Mouse (Mus musculus): Measurements from ENCODE around the gene Map4k2. TPM values are rescaled to one million over a fixed set of nuclear protein-coding genes. Genes with fewer than 3 reads are reported as not detected.
A peak's percentile ranks its signal among the peaks of the same experiment; 100 is the strongest.

Map4k2 gene
- total RNA-seq, 2 experiments from 2014 or later = 18.4 to 21.4 TPM

DNA sequence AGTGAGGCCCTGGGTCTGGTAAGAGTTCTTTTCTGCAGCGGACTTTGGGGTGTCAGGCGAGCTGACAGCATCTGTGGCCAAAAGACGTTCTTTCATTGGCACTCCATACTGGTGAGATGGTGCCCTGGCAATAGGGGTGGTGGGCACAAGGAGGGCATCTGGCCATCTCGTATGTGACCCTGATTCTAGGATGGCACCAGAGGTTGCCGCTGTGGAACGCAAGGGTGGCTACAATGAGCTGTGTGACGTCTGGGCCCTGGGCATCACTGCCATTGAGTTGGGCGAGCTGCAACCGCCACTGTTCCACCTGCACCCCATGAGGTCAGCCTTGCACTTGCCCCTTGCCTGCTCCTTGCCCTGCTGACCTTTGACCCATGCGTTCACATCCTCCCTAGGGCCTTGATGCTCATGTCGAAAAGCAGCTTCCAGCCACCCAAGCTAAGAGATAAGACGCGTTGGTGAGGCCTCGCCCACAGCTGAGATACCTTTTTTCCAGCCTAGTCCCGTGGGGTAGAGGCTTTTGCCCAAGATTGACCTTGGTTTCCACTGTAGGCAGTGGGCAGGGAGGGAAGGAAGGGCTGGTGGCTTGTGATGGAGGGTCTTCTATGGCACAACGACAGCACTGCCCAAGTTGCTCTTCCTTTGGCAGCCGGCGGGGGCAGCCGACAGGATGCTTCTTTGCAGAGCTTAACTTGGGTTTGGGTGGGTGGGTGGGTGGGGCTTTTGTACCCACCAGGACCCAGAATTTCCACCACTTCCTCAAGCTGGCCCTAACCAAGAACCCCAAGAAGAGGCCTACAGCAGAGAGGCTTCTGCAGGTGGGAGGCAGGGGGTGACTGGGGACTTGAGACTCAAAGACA is 2.4 kb downstream of the Map4k2 start:
- DNase-seq (ENCODE audit: low spot score in 2 of 2) = peak in 1 of 2 experiments; percentile 7

DNA sequence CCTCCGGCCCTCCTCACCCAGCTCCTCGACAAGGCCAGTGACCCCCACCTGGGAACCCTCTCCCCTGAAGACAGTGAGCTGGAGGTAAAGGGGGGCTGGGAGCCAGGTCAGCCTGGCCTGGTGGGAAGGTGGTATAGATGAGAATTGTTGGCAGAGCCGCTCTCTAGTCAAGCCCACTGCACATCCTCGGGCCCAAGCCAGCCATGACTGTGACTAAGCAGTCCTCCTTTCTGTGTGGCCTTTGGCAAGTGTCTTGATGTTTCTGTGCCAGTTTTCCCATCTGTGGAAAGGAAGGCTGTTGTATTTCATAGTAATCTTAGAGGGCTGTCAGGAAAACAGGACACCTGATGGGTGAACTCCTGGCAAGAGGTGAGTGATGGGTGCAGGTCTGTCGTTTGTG is 3.1 kb downstream of the Map4k2 start:
- peak in 1 of 2 experiments; percentile 9 for DNase-seq (ENCODE audit: low spot score in 2 of 2)

DNA sequence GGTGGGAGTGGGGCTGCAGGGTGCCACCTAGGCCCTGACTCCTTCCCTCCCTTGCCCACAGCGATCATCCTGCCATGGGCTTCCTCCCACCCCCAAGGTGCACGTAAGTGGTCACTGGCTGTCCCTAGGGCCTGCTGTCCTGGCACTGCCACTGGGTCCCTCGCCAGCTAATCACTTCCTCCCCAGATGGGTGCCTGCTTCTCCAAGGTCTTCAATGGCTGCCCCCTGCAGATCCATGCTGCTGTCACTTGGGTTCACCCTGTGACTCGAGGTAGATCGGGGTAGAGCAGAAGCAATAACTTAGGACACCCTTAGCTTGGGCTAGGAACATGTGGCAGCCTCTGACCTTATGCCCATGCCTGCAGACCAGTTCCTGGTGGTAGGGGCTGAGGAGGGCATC is 5.1 kb downstream of the Map4k2 start:
- no peak for DNase-seq (ENCODE audit: low spot score in 2 of 2)

DNA sequence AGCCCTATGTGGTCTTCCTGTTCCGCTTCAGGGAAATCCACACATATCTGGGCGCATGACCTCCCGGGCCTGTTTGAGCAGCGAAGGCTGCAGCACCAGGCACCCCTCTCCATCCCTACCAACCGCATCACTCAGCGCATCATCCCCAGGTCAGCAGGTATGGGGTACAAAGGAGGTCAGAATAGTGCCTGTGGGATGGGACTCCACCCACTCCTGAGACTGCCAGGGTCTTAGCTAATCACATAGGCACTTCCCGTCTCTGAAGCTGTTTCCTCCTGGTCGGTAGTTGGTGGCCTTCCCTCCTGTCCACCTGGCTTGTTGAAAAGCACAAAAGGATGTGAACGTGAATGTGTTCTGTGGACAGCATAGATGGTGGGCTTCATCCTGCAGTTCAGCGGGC is 5.7 kb downstream of the Map4k2 start:
- no peak for DNase-seq (ENCODE audit: low spot score in 2 of 2)

DNA sequence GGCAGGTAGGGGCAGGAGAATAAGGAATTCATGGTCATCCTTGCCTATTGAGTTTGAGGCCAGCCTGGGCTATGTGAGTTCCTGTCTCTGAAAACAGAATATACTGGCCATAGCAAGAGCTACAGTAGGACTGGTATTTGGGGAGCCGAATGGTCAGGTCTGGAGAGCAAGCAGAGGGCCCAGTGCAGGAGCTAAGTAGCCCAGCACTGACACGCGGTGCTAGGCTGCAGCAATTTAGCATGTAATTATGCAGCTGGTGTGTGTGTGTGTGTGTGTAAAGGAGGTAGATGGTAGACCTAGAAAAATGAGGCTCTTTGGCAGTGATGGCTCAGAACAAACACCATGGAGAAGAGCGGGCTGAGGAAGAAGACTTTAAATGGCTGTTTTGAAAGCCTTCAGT is 6.7 kb downstream of the Map4k2 start:
- DNase-seq (ENCODE audit: low spot score in 2 of 2) = no peak

DNA sequence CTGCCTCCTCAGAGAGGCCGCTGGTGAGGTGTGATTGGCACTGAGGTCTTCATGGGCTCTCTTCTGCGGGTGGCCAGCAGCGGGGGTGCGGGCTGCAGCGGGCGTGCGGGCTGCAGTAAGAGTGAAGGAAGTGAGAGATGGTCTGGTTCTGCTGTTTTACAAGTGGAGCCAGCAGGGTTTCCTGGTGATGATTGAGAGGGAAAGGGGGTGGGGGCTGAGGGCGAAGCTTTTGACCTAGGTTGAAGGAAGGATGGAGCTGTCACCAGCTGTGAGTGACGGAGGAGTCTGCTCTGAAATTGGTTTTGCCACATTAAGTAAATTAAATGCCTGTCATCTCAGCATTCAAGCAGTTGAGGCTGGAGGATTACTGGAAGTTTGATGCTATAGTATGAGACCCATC is 7.8 kb downstream of the Map4k2 start:
- DNase-seq (ENCODE audit: low spot score in 2 of 2) = no peak

DNA sequence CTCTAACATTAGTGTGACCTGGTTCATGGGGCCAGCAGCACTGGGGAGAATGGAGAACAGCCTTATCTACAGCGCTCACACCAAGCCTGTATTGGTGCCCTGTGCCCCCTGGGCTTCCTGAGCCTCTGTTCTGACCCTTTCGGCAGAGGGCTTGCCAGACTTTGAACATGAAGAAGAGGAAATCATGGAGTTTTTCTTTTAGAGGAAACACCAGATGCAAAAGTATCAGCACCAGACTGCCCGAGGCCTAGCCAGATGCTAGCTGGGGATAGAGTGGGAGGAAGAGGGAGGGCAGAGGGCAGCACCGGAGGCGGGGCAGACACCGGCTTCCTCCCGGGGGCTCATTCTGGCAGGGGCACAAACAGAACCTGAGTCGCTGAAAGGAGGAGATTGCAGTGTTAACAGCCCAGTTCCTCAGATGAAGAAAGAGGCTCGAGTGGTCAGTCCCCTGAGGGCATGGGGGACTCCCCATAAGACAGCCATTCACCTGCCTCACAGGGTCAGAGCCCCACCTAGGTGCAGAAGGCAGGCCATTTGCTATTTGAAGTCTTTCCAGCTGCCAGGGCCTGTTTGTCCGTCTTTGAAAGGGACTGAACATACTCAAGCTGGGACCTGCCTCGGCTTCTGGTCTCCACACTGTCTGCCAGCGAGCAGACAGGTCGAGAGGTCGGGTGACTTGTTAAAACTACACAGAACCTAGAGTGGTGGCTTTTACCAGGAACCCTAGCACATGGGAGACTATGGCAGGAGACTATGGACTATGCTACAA is 8.5 kb downstream of the Map4k2 start:
- no peak for DNase-seq (ENCODE audit: low spot score in 2 of 2)

DNA sequence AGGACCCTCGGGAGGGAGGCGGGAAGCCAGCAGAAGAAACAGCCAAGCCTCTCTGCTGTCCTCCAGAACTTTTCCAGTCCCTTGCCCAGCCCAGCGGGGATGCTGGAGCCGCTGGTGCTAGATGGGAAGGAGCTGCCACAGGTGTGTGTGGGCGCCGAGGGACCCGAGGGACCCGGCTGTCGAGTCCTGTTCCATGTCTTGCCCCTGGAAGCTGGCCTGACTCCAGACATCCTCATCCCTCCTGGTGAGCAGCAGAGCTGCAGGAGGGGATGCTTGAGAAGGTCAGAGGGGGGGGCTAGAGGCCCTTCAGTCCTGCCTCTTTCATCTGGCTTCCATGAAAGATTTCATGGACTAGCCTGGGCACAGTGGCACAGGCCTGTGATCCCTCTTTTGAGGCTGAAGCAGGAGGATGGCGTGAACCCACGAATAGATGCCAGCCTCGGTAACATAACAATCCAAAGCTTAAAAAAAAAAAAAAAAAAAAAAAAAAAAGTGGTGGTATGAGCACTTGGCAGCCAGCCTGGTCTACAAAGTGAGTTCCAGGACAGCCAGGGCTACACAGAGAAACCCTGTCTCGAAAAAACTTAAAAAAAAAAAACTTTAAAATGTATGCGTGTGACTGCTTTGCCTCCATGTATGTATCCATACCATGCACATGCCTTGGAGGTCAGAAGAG is 10.6 kb downstream of the Map4k2 start:
- DNase-seq (ENCODE audit: low spot score in 2 of 2) = no peak

DNA sequence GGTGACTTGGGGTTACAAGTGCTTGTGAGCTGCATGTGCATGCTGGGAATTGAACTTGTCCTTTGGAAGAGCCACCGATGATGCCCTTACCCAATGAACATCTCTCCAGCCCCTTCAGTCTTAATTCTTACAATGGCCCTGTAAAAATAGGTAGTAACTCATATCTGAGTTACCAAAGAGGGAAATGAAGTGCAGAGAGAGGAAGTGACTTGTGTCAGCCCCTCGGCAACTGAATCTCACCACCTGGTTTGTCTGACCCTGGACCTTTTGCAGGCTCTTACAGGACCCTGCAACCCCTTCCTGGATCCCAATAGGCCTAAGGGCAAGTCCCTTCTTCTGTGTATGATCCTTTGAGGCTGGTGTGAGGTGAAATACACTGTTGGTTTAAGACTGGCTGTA is 11.2 kb downstream of the Map4k2 start:
- DNase-seq (ENCODE audit: low spot score in 2 of 2) = no peak

DNA sequence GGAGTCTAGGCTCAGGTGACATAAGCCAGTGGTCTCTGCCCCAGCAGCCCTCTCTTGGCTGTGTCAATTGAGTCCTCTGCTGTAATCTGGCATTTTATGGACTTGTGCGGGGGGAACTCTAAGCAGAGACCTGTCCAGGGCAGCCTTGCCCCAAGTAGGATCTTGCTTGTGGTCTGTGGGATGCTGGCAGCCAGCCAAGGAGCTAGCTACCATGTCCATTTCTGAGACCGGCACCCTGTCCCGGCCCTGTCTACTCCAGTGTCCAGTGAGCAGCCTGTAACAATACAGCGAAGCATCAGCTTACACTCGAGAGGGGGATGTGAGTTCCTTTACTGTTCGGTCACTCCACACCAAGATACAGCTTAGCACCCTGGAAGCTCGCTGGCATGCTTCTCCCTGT is 13.1 kb downstream of the Map4k2 start:
- no peak for DNase-seq (ENCODE audit: low spot score in 2 of 2)

DNA sequence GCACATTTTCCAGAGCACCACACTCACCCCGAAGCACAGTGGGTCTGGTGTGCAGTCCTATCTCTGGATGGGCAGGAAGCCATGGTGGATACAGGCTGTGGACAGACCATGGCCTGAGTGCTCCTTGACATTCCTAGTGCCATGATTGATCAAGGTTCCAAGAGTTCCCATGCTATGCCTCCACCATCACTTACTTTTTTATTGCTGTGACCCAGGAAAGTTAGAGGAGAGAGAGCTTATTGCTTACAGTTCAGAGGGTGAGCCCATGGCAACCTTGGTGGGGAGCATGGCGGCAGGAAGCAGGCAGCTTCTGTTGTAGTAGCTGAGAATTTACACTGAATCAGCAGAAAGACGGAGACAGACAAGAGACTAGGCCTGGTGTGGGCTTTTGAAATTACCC is 20.4 kb downstream of the Map4k2 start:
- DNase-seq (ENCODE audit: low spot score in 2 of 2) = no peak

DNA sequence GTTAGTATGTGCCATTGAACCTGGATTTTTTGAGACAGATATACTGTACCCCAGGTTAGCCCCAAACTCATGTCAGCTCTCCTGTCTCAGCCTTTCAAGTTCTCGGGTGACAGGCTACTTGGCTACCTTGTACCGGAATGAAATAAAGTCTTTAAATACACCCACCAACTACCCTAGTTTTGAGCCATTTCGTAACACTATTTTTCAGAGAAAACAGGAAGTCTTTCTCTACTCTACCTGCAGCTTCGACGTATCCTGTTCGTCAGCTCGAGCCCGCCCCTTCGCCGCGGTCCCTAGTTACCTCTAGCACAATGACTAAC is 22.1 kb downstream of the Map4k2 start:
- no peak for DNase-seq (ENCODE audit: low spot score in 2 of 2)

DNA sequence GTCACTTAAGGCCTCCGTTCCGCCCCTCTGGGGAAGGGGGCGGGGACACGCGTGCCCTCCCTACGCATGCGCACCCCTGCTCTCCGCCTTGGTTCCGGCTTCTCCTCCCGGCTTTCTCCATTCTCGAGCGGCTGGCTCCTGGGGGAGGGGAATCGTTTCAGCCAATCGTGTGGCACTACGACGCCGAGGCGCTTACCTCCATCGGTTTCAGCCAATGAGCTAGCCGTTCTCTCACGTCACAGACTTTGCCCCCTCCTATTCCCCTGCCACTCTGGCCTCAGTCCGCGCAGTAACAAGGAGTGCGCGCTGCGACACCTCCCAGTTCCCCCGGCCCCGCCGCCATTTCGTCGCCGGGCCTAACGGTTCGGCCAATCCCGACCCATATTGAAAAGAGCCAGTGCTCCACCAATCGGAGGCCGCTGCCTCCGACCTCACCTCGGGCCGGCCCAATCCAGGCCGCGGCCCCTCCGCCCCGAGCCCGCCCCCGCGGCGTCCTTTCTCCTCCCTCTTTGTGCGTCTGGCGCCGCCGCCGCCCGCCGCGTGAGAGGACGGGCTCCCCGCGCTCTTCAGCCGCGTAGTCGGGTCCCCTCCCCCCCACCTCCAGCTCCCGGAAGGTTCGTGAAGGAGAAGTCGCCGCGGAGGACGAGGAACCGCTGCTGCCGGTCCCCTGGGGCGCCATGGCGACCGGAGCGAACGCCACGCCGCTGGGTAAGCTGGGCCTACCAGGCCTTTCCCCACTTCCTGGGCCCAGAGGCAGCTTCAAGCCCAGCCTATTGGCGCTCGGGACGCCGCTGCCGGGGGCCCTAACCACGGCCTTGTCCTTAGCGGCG is 22.7 kb downstream of the Map4k2 start, which contains the start of gene Sf1:
TSS of gene Sf1 (plus strand) at position 280 of the 830 bp plus-strand sequence.
- peak; percentile 99 for DNase-seq (ENCODE audit: low spot score in 2 of 2)

DNA sequence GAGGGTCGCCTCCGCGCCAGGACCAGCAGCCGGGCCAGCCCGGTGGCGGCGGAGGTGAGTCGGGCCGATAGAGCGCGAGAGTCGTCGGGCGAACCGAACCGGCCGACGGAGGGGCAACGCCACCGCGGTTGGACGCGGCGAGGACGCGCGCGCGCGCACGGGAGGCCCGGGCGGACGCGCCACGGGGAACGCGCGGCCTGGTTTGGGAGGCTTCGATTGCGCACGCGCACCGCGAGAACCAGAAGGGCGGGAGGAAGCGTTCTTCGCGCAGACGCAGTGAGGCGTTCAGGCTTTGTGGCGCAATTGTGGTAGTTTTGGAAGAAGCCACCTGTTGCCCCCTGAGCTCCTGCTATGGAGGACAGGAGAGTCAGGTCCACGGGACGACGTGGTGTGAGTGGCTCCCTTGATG is 23.4 kb downstream of the Map4k2 start:
- DNase-seq (ENCODE audit: low spot score in 2 of 2) = peak; percentile 85 to 94

DNA sequence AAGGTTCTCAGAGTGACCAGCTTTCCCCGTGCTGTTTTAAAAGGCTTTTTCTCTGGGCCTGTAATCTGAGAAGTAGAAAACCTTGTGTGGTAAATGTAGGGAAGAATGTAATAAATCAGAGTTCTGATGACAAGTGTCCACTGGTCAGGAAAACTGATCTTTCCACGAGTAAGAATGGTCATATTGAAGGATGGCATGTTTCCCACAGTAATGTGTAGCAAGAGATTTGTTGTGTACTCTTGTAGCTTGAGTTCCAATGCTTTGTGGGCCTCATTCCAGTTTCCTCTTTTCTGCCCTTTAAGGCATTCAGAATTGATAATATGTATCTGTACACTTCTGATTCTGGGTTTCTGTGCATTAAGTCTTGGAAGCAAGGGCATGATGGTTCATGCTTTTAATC is 23.9 kb downstream of the Map4k2 start:
- DNase-seq (ENCODE audit: low spot score in 2 of 2) = no peak

DNA sequence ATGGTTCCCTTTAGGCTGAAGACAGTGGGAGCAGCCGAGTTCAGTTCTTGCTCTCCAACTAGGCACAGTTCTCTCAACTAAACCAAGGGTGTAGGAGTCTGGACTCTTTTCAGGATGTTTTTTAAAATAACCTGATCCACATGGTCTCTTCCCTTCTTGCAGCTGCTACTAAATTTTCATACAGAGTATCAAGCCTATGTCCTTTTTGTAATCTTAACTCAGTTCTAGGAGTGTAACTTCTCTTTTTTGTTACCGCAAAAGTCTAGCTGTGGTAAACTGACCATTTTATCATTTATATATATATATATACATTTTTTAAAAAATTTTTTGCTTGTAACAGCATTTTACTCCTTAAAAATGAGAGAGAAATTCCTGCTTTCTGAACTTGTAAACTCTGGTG is 29.2 kb downstream of the Map4k2 start:
- no peak for DNase-seq (ENCODE audit: low spot score in 2 of 2)

DNA sequence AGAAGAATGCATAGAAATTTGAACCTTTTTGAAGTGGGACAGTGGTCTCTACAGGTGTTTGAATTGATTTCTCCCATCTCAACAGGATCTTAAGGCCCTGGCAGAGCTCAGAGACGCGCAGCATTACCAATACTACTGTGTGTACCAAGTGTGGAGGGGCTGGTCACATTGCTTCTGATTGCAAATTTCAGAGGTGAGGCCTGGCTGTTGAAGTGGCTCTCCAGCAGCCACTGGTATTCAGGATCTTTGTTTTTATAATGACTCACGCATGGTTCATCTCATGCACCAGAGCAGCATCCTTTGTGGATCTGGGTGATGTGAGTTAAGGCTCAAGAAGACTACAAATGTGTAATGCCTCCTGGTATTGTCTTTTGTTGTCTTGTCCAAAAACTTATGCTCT is 31.5 kb downstream of the Map4k2 start:
- DNase-seq (ENCODE audit: low spot score in 2 of 2) = no peak

DNA sequence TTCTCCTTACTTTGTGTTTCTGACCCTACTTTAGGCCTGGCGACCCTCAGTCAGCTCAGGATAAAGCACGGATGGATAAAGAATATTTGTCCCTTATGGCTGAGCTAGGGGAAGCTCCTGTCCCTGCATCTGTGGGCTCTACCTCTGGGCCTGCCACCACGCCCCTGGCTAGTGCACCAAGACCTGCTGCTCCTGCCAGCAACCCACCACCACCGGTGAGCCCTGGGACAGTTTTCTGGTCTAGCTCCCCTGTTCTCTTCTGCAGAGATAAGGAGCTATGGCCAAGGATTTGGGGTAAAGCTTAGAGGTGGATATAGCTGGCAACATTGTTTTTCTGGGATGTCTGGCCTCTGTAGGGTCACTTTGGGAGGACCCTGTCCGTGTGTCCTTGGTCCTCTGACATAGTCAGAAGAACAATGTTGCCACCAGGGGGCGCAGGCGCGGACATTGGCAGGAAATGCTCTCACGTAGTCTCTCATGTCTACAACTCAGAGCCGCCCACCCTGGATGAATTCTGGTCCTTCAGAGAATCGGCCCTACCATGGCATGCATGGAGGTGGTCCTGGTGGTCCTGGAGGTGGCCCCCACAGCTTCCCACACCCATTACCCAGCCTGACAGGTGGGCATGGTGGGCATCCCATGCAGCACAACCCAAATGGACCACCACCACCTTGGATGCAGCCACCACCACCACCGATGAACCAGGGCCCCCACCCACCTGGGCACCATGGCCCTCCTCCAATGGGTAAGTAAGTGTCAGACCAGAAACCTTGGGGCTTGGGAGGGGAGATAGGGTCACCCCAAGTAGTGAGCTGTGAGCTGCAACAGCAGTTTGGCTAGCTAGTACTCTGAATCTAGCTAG is 32.8 kb downstream of the Map4k2 start:
- DNase-seq (ENCODE audit: low spot score in 2 of 2) = peak; percentile 84 to 90

DNA sequence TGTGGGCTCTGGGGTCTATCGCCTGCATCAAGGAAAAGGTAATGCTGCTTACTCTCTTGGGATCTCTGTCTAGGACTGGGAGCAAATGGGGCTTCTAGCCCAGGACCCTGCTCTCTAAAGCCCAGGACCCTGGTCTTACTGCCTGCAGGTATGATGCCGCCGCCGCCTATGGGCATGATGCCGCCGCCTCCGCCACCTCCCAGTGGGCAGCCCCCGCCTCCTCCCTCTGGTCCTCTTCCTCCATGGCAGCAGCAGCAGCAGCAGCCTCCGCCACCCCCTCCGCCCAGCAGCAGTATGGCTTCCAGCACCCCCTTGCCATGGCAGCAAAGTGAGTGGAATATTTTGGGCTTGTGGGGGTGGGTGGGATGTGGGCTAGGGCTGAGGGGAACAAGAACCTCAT is 33.6 kb downstream of the Map4k2 start:
- DNase-seq (ENCODE audit: low spot score in 2 of 2) = no peak

Measured in gastrocnemius, postnatal 4 days (tissue).